Mouse (Mus musculus): ENCODE data around the gene Sdccag8.

- TF ChIP-seq CTCF (IDR thresholded peaks at IDR 0.05; ENCODE audit: extremely low read depth, insufficient read depth, insufficient read length, insufficient replicate concordance) (no peak), POLR2A (IDR thresholded peaks at IDR 0.05; ENCODE audit: low read depth, low read length) (no peak)
These were observed 118.9 kb downstream of the Sdccag8 start for GRCm38 (mm10) chr1:176933319-176933718.
